Mouse (Mus musculus) myocyte (in vitro differentiated cells): ENCODE measurements around the gene Zfp184. TPM values are rescaled to one million over a fixed set of nuclear protein-coding genes. Genes with fewer than 3 reads are reported as not detected.

ENCODE experiments used
- H3K27me3 ChIP-seq: one replicate; pipeline ENCODE4 v1.6.1; 2011; ENCODE audit not compliant: control insufficient read depth, insufficient read depth, insufficient read length
- H3K36me3 ChIP-seq: one replicate; pipeline ENCODE4 v1.6.1; 2011; ENCODE audit not compliant: control insufficient read depth, insufficient read depth
- H3K4me2 ChIP-seq: one replicate; pipeline ENCODE4 v1.6.1; 2011; ENCODE audit warnings: low read depth, control low read depth
- H3K4me3 ChIP-seq: one replicate; pipeline ENCODE4 v1.5.1; 2011; ENCODE audit warnings: mild to moderate bottlenecking, control low read depth, moderate library complexity
- H3K79me2 ChIP-seq: one replicate; pipeline ENCODE4 v1.6.1; 2011; ENCODE audit not compliant: control insufficient read depth, insufficient read depth
- H3ac ChIP-seq: one replicate; pipeline ENCODE4 v1.6.1; 2011; ENCODE audit not compliant: control insufficient read depth, insufficient read length
- CEBPB ChIP-seq: IDR thresholded peaks from 2 replicates; pipeline ENCODE4 v1.6.1; 2011; ENCODE audit warnings: mild to moderate bottlenecking, moderate library complexity; ENCODE audit not compliant: poor library complexity, insufficient read depth, severe bottlenecking
- E2F4 ChIP-seq: IDR thresholded peaks from one replicate; pipeline ENCODE4 v1.6.1; 2011; ENCODE audit warnings: mild to moderate bottlenecking, control low read depth, moderate library complexity; ENCODE audit not compliant: insufficient read depth
- MAX ChIP-seq: IDR thresholded peaks from one replicate; pipeline ENCODE4 v1.6.1; 2011; ENCODE audit warnings: low read depth, mild to moderate bottlenecking, control low read depth
- MYOD1 ChIP-seq, 3 experiments: IDR thresholded peaks; one replicate each; pipeline ENCODE4 v1.6.1; 2011; ENCODE audit warnings: control low read depth in 2 of 3, low read depth in 2 of 3, mild to moderate bottlenecking in 2 of 3, moderate library complexity in 1 of 3; ENCODE audit not compliant: insufficient read length in 2 of 3, control insufficient read depth in 1 of 3
- MYOG ChIP-seq, 3 experiments: IDR thresholded peaks; one replicate each; pipeline ENCODE4 v1.6.1; 2011; ENCODE audit warnings: control low read depth in 2 of 3, low read depth in 2 of 3, mild to moderate bottlenecking in 2 of 3; ENCODE audit not compliant: insufficient read length in 2 of 3, control insufficient read depth in 1 of 3, insufficient read depth in 1 of 3
- POLR2A ChIP-seq: IDR thresholded peaks from one replicate; pipeline ENCODE4 v1.6.1; 2011; ENCODE audit warnings: low read depth, mild to moderate bottlenecking, control low read depth, moderate library complexity; ENCODE audit not compliant: insufficient read length
- POLR2AphosphoS2 ChIP-seq: IDR thresholded peaks from one replicate; pipeline ENCODE4 v1.6.1; 2011; ENCODE audit warnings: low read depth, control low read depth; ENCODE audit not compliant: insufficient read length
- REST ChIP-seq: IDR thresholded peaks from one replicate; pipeline ENCODE4 v1.6.1; 2011; ENCODE audit warnings: mild to moderate bottlenecking, control low read depth, moderate library complexity; ENCODE audit not compliant: insufficient read depth, insufficient read length
- SRF ChIP-seq: IDR thresholded peaks from one replicate; pipeline ENCODE4 v1.6.1; 2011; ENCODE audit warnings: low read depth; ENCODE audit not compliant: control insufficient read depth, insufficient read length
- TCF12 ChIP-seq: IDR thresholded peaks from one replicate; pipeline ENCODE4 v1.6.1; 2011; ENCODE audit warnings: mild to moderate bottlenecking, control low read depth; ENCODE audit not compliant: poor library complexity, insufficient read depth, severe bottlenecking
- TCF3 ChIP-seq: IDR thresholded peaks from one replicate; pipeline ENCODE4 v1.6.1; 2011; ENCODE audit warnings: low read depth, control low read depth; ENCODE audit not compliant: insufficient read length
- USF1 ChIP-seq: IDR thresholded peaks from one replicate; pipeline ENCODE4 v1.6.1; 2011; ENCODE audit warnings: low read depth, mild to moderate bottlenecking, control low read depth, moderate library complexity
- polyA plus RNA-seq: library from polyadenylated mRNA; unstranded; fragments of >200 nt; fragmentation: generic; extraction: Trizol; gene quantifications from one replicate; pipeline ENCODE4 v1.2.1, GENCODE M21; 2012; ENCODE audit warnings: missing spikeins

Gene Zfp184
- polyA plus RNA-seq, 1 experiment = 0.89 TPM

- Histone ChIP-seq H3K36me3 (no peaks in the 10 kb centered on the region), H3ac (no peak overlapping the region), H3K4me2 (no peak overlapping the region), H3K27me3 (peaks cover 22% of the 10 kb centered on the region), H3K79me2 (no peaks in the 10 kb centered on the region), H3K4me3 (peak overlapping the region; percentile 34)
- no peak for TF ChIP-seq USF1
- TF ChIP-seq MYOD1 (IDR thresholded peaks at IDR 0.05; ENCODE audit: control insufficient read depth in 1 of 3, insufficient read length in 2 of 3, low read depth in 2 of 3) = no peak
- TF ChIP-seq POLR2AphosphoS2 = no peak
- no peak for TF ChIP-seq SRF
- no peak for TF ChIP-seq TCF3
- no peak for TF ChIP-seq MYOG (IDR thresholded peaks at IDR 0.05; ENCODE audit: control insufficient read depth in 1 of 3, insufficient read depth in 1 of 3, insufficient read length in 2 of 3, low read depth in 2 of 3)
- TF ChIP-seq E2F4 = no peak
- TF ChIP-seq CEBPB = no peak
- no peak for TF ChIP-seq TCF12
- TF ChIP-seq REST = no peak
- no peak for TF ChIP-seq POLR2A
- TF ChIP-seq MAX = no peak
Observed at GRCm38 (mm10) chr13:22007121-22007510, 62.2 kb downstream of the Zfp184 start.

GRCm38 (mm10) chr13:22007872-22008271, 63.0 kb downstream of the Zfp184 start:
- no peak for TF ChIP-seq MYOD1 (IDR thresholded peaks at IDR 0.05; ENCODE audit: control insufficient read depth in 1 of 3, insufficient read length in 2 of 3, low read depth in 2 of 3)
- no peak for TF ChIP-seq MAX
- TF ChIP-seq MYOG (IDR thresholded peaks at IDR 0.05; ENCODE audit: control insufficient read depth in 1 of 3, insufficient read depth in 1 of 3, insufficient read length in 2 of 3, low read depth in 2 of 3) = no peak
- no peak for TF ChIP-seq POLR2A
- TF ChIP-seq CEBPB = no peak
- no peak for TF ChIP-seq POLR2AphosphoS2
- no peak for TF ChIP-seq TCF3
- no peak for TF ChIP-seq SRF
- no peak for TF ChIP-seq USF1
- TF ChIP-seq TCF12 = no peak
- no peak for TF ChIP-seq E2F4
- TF ChIP-seq REST = no peak
- peaks cover 22% of the 10 kb centered on the region for H3K27me3 ChIP-seq

GRCm38 (mm10) chr13:22008707-22009106, 63.8 kb downstream of the Zfp184 start:
- H3K27me3 ChIP-seq = peaks cover 22% of the 10 kb centered on the region
- H3K79me2 ChIP-seq = no peaks in the 10 kb centered on the region
- H3K4me2 ChIP-seq = no peak overlapping the region
- no peak overlapping the region for H3K4me3 ChIP-seq
- no peaks in the 10 kb centered on the region for H3K36me3 ChIP-seq
- TF ChIP-seq TCF12 (no peak), REST (no peak), POLR2A (no peak), USF1 (no peak), TCF3 (no peak), MAX (no peak), POLR2AphosphoS2 (no peak), MYOD1 (IDR thresholded peaks at IDR 0.05; ENCODE audit: control insufficient read depth in 1 of 3, insufficient read length in 2 of 3, low read depth in 2 of 3) (no peak), MYOG (IDR thresholded peaks at IDR 0.05; ENCODE audit: control insufficient read depth in 1 of 3, insufficient read depth in 1 of 3, insufficient read length in 2 of 3, low read depth in 2 of 3) (no peak), CEBPB (no peak), SRF (no peak), E2F4 (no peak)
- H3ac ChIP-seq = no peak overlapping the region

More at GRCm38 (mm10) chr13:22007872-22008271, 63.0 kb downstream of the Zfp184 start:
- Histone ChIP-seq H3K79me2 (no peaks in the 10 kb centered on the region), H3K4me3 (no peak overlapping the region), H3K36me3 (no peaks in the 10 kb centered on the region), H3ac (no peak overlapping the region), H3K4me2 (no peak overlapping the region)

GRCm38 (mm10) chr13:22009642-22010041, 64.7 kb downstream of the Zfp184 start, which contains the start of gene Prss16:
Gene Prss16, minus strand, starts transcription at chr13:22009742.
- H3K27me3 ChIP-seq = peaks cover 22% of the 10 kb centered on the region

More at GRCm38 (mm10) chr13:22009642-22010041, 64.7 kb downstream of the Zfp184 start, which contains the start of gene Prss16:
- TF ChIP-seq POLR2AphosphoS2 (no peak), USF1 (no peak), E2F4 (no peak), TCF12 (no peak), CEBPB (no peak), TCF3 (no peak), REST (no peak), POLR2A (no peak), MAX (no peak), MYOD1 (IDR thresholded peaks at IDR 0.05; ENCODE audit: control insufficient read depth in 1 of 3, insufficient read length in 2 of 3, low read depth in 2 of 3) (no peak), MYOG (IDR thresholded peaks at IDR 0.05; ENCODE audit: control insufficient read depth in 1 of 3, insufficient read depth in 1 of 3, insufficient read length in 2 of 3, low read depth in 2 of 3) (no peak), SRF (no peak)
- H3K4me2 ChIP-seq = no peak within 1 kb of the TSS
- no peaks in the 10 kb centered on the region for H3K36me3 ChIP-seq
- no peaks in the 10 kb centered on the region for H3K79me2 ChIP-seq
- no peak within 1 kb of the TSS for H3ac ChIP-seq
- no peak within 1 kb of the TSS for H3K4me3 ChIP-seq

Other genes with a start within 250 kb of the Zfp184 start
- gene Olfr1359, start 247.0 kb upstream of the Zfp184 start, polyA plus RNA-seq = not detected
- 2.7 TPM for gene Hist1h2bl, start 229.0 kb upstream of the Zfp184 start, polyA plus RNA-seq
- gene Hist1h2ai, start 228.7 kb upstream of the Zfp184 start, polyA plus RNA-seq = 6.4 TPM
- gene Hist1h3h, start 227.4 kb upstream of the Zfp184 start, polyA plus RNA-seq = 9.0 TPM
- gene Hist1h2bm, start 223.1 kb upstream of the Zfp184 start, polyA plus RNA-seq = 1.3 TPM
- 1.3 TPM for gene Hist1h4j, start 210.0 kb upstream of the Zfp184 start, polyA plus RNA-seq
- gene Hist1h4k, start 194.6 kb upstream of the Zfp184 start, polyA plus RNA-seq = 6.3 TPM
- gene Hist1h2ak, start 191.3 kb upstream of the Zfp184 start, polyA plus RNA-seq = 2.3 TPM
- gene Hist1h2bn, start 191.0 kb upstream of the Zfp184 start, polyA plus RNA-seq = 1.8 TPM
- 1.7 TPM for gene Hist1h1b, start 164.5 kb upstream of the Zfp184 start, polyA plus RNA-seq
- gene Hist1h3i, start 161.7 kb upstream of the Zfp184 start, polyA plus RNA-seq = 10.6 TPM
- gene Hist1h2an, start 157.9 kb upstream of the Zfp184 start, polyA plus RNA-seq = 6.8 TPM
- gene Hist1h2bp, start 157.6 kb upstream of the Zfp184 start, polyA plus RNA-seq = 0.89 TPM
- gene Hist1h2bq, start 134.9 kb upstream of the Zfp184 start, polyA plus RNA-seq = 72.0 TPM
- not detected for gene Hist1h2ao, start 134.6 kb upstream of the Zfp184 start, polyA plus RNA-seq
- not detected for gene Hist1h4m, start 133.3 kb upstream of the Zfp184 start, polyA plus RNA-seq
- gene Hist1h4n, start 112.9 kb upstream of the Zfp184 start, polyA plus RNA-seq = 19.7 TPM
- 730 TPM for gene Hist1h2ap, start 111.6 kb upstream of the Zfp184 start, polyA plus RNA-seq
- gene Hist1h2br, start 111.4 kb upstream of the Zfp184 start, polyA plus RNA-seq = 71.7 TPM
- gene Pom121l2, start 36.1 kb downstream of the Zfp184 start, polyA plus RNA-seq = not detected
- 0.34 TPM for gene Prss16, start 64.6 kb downstream of the Zfp184 start, polyA plus RNA-seq
- gene Hist1h2ah, start 90.5 kb downstream of the Zfp184 start, polyA plus RNA-seq = 2.2 TPM
- gene Hist1h2bk, start 90.8 kb downstream of the Zfp184 start, polyA plus RNA-seq = 8.2 TPM
- 31.0 TPM for gene Hist1h4i, start 96.3 kb downstream of the Zfp184 start, polyA plus RNA-seq
- 4.1 TPM for gene Hist1h2ag, start 97.8 kb downstream of the Zfp184 start, polyA plus RNA-seq
- 3.4 TPM for gene Hist1h2bj, start 98.1 kb downstream of the Zfp184 start, polyA plus RNA-seq
- not detected for gene Vmn1r188, start 139.3 kb downstream of the Zfp184 start, polyA plus RNA-seq
- gene Vmn1r189, start 160.7 kb downstream of the Zfp184 start, polyA plus RNA-seq = not detected
- not detected for gene Vmn1r191, start 238.9 kb downstream of the Zfp184 start, polyA plus RNA-seq
- gene Vmn1r192, start 246.0 kb downstream of the Zfp184 start, polyA plus RNA-seq = not detected